Mouse (Mus musculus) ES-E14 (cell line): ENCODE results near the gene Pmm1.
"Not testable (repeated sequence)": the region's sequence is repeated elsewhere in the genome, so short reads cannot be mapped to it uniquely, and the experiment has no call there.

Source experiments
- CHD2 ChIP-seq: IDR thresholded peaks from 2 replicates; pipeline ENCODE4 v1.6.1; 2014; ENCODE audit warnings: mild to moderate bottlenecking, low read depth, low read length, inconsistent platforms
- ZC3H11A ChIP-seq: IDR thresholded peaks from 2 replicates; pipeline ENCODE4 v1.6.1; 2012; ENCODE audit warnings: low read depth, mild to moderate bottlenecking, inconsistent platforms, low read length, borderline replicate concordance
- ZNF384 ChIP-seq: IDR thresholded peaks from 2 replicates; pipeline ENCODE4 v1.6.1; 2012; ENCODE audit warnings: low read depth, low read length, inconsistent platforms

- not testable (repeated sequence) for TF ChIP-seq ZC3H11A, CHD2, ZNF384
Measured at GRCm38 (mm10) chr15:81970498-81970897, 9.8 kb upstream of the Pmm1 start.
